Mouse (Mus musculus): ENCODE measurements at regions not wholly inside any gene's neighbourhood (a gene's known extent, or its start where the extent isn't known, plus 50 kb on each side); places are given as distances from the start of the nearest gene placed in this dataset.

- DNase-seq (ENCODE audit: low spot score): peak; percentile 35
Measured at GRCm38 (mm10) chr14:24550763-24551471, 64.0 kb downstream of the Rps24 start.

- DNase-seq (ENCODE audit: low spot score): no peak
Measured at GRCm38 (mm10) chr14:24551472-24551783, 64.5 kb downstream of the Rps24 start.

GRCm38 (mm10) chr14:24564801-24565624 is 78.1 kb downstream of the Rps24 start:
- DNase-seq (ENCODE audit: low spot score): peak; percentile 40

- no peak for DNase-seq (ENCODE audit: low spot score)
Measured at GRCm38 (mm10) chr14:24565718-24566322, 78.9 kb downstream of the Rps24 start.

GRCm38 (mm10) chr14:24575111-24575510 is 88.2 kb downstream of the Rps24 start:
- no peak for DNase-seq (ENCODE audit: low spot score)

- peak; percentile 92 for DNase-seq (ENCODE audit: low spot score)
Measured at GRCm38 (mm10) chr14:24578535-24579111, 91.7 kb downstream of the Rps24 start.

- peak; percentile 38 for DNase-seq (ENCODE audit: low spot score)
Measured at GRCm38 (mm10) chr14:24579153-24579795, 92.3 kb downstream of the Rps24 start.

- no peak for DNase-seq (ENCODE audit: low spot score)
Measured at GRCm38 (mm10) chr14:24586133-24586908, 99.4 kb downstream of the Rps24 start.

- DNase-seq (ENCODE audit: low spot score): no peak
Measured at GRCm38 (mm10) chr14:24586982-24587672, 100.2 kb downstream of the Rps24 start.

GRCm38 (mm10) chr14:24588041-24588440 is 101.1 kb downstream of the Rps24 start:
- DNase-seq (ENCODE audit: low spot score): no peak

- DNase-seq (ENCODE audit: low spot score): peak; percentile 46
Measured at GRCm38 (mm10) chr14:24606444-24607173, 119.7 kb downstream of the Rps24 start.

- no peak for DNase-seq (ENCODE audit: low spot score)
Measured at GRCm38 (mm10) chr14:24608356-24608755, 121.4 kb downstream of the Rps24 start.

- DNase-seq (ENCODE audit: low spot score): no peak
Measured at GRCm38 (mm10) chr14:24612254-24612995, 125.5 kb downstream of the Rps24 start.

- no peak for DNase-seq (ENCODE audit: low spot score)
Measured at GRCm38 (mm10) chr14:24615776-24616175, 128.9 kb downstream of the Rps24 start.

- no peak for DNase-seq (ENCODE audit: low spot score)
Measured at GRCm38 (mm10) chr14:24616306-24617125, 129.6 kb downstream of the Rps24 start.

- DNase-seq (ENCODE audit: low spot score): no peak
Measured at GRCm38 (mm10) chr14:24617126-24617375, 130.1 kb downstream of the Rps24 start.

- peak; percentile 56 for DNase-seq (ENCODE audit: low spot score)
Measured at GRCm38 (mm10) chr14:24617393-24617861, 130.5 kb downstream of the Rps24 start.

GRCm38 (mm10) chr14:24618226-24619038 is 131.5 kb downstream of the Rps24 start:
- DNase-seq (ENCODE audit: low spot score): peak; percentile 43
